Mouse (Mus musculus): Measurements from ENCODE around the gene Myom3.

Gene Myom3

DNA sequence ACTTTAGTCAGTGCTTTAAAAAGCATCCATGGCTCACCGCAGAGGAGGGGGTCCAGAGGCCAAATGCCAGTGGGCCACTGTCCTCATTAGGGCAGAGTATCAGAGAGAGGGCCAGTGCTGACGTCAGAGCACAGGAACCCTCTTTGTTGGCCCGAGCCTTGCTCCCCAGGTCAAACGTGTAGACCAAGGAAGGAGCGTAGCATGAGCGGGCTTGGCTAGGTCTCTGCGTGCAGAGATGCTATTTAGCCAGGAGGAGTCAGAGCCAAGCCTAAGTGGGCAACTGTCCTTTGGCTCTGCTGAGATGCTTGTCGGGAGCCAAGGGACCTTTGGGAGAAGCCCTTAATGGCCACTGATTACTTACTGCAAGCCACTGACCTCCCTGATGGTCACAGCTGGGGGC is 1.5 kb downstream of the Myom3 start:
- DNase-seq (ENCODE audit: low read depth, low spot score) = no peak

GRCm38 (mm10) chr4:135761569-135761968 is 2.1 kb downstream of the Myom3 start:
- no peak for DNase-seq (ENCODE audit: low read depth, low spot score)

- peak; percentile 65 for DNase-seq (ENCODE audit: low read depth, low spot score)
Measured at GRCm38 (mm10) chr4:135762251-135762906, 2.9 kb downstream of the Myom3 start.

GRCm38 (mm10) chr4:135764700-135765099 is 5.2 kb downstream of the Myom3 start:
- DNase-seq (ENCODE audit: low read depth, low spot score) = no peak

GRCm38 (mm10) chr4:135765707-135766106 is 6.2 kb downstream of the Myom3 start:
- no peak for DNase-seq (ENCODE audit: low read depth, low spot score)

GRCm38 (mm10) chr4:135766976-135767375 is 7.5 kb downstream of the Myom3 start:
- no peak for DNase-seq (ENCODE audit: low read depth, low spot score)

DNA sequence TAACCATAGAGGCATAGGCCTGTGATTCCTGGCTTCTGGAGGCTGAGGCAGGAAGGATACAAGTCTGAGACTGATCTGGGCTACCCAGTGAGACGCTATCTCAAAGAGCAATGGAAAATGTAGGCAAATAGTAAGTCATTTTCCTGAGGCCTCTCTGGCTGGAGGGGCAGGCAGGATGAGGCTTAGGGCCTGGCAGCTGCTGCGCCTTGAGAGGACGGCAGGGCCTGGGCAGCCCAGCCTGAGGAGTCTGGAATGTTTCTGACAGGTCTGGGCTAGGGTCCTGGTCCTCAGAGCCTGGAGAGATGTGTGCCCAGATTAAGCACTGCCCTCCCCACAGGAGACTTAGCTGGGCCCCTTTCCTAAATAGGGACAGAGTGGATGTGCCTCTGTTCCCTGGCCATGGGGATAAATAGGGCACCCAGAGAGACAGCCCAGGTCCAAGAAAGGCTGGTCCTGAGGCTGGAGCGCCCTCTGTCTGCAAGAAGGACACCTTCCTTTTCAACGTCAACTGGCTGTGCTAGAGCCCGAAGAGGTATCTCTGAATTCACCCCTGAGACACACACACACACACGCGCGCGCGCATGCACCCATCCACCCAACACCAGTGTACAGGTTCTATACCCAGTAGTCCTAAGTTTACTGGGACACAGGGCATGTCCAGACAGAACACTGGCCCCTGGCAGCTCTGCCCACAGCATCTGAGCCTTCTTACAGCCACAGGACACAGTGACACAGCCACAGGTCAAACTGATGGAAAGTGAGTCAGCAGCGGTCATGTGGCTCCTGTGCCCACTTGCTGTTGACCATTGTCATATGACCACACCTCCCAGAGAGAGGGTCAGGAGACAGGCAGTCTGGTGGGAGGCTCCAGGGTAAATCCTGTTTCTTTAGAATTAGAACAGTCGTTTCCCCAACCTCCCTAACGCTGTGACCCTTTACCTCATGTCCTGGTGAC is 9.3 kb downstream of the Myom3 start:
- peak; percentile 38 for DNase-seq (ENCODE audit: low read depth, low spot score)

- DNase-seq (ENCODE audit: low read depth, low spot score) = no peak
Measured at GRCm38 (mm10) chr4:135770611-135771305, 11.2 kb downstream of the Myom3 start.

DNA sequence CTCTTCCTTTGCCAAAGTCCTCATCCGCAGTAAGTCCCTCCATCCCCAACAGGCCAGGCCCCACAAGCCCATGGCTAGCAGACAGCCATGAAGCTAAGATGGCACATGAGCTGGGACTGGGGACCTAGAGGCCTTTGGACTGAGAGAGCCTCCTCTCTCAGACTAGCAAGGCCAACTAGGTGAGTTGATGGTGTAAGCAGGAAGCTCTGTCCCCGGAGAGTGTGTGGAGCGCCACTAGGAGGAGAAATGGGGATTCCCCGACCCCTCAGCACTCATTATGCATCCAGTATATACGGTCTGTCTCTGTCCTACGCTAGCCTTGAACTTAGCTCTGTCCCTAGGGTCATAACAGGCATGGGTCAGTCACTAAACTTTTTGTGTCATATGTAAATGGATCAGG is 12.1 kb downstream of the Myom3 start:
- DNase-seq (ENCODE audit: low read depth, low spot score) = no peak

DNA sequence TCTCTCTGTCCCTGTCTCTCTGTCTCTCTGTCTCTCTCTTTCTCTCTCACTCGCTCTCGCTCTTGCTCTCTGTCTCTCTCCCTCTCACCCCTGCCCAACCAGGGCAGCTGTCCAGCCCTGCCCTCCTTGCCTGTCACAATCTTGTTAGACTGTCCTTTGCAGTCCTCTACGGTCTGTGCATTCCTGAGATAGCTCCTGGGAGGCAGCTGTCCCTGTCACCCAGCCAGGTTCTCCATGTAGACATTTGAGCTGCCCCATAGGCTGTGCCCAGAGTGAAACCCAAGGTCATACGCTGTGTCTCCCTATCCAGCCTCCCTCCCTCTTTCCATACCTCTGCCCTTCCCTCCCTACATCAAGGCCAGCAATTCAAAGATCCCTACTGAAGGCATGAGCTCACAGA is 13.2 kb downstream of the Myom3 start:
- no peak for DNase-seq (ENCODE audit: low read depth, low spot score)

- no peak for DNase-seq (ENCODE audit: low read depth, low spot score)
Measured at GRCm38 (mm10) chr4:135774496-135774895, 15.0 kb downstream of the Myom3 start.

DNA sequence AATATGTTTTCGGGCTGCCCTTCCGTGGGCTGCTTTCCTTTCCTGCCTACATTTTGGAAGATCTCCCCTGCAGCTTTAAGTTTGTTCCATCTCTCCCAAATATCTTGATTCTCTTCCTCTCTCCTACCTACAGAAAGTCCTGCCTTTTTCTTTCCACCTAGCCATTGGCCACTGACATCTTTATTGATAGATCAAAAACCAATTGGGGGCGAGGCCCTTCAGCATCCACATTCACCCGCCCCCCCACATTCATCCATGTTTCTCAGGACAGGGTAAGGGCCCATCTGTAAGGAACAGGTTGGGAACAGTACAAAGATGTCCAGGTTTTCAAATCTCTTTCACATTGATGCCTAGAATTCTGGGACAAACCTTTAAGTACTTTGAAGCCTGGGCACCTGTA is 17.3 kb downstream of the Myom3 start:
- no peak for DNase-seq (ENCODE audit: low read depth, low spot score)

DNA sequence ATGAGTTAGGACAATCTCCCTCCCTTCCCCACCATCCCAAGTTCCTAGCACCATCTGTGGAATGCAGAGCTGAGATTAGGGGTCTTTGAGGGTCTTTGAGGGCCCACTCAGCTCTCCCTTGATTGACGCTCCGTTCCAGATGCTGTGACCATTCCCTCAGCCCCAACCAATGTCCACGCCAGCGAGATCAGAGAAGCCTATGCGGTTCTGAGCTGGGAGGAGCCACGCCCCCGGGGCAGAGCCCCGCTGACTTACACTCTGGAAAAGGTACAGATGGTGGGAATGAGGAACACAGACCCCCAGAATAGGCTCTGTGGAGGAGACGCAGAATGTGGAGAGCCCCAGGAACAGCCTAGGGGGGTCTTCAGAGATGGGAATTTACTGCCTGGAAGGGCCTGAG is 20.1 kb downstream of the Myom3 start:
- DNase-seq (ENCODE audit: low read depth, low spot score) = no peak

DNA sequence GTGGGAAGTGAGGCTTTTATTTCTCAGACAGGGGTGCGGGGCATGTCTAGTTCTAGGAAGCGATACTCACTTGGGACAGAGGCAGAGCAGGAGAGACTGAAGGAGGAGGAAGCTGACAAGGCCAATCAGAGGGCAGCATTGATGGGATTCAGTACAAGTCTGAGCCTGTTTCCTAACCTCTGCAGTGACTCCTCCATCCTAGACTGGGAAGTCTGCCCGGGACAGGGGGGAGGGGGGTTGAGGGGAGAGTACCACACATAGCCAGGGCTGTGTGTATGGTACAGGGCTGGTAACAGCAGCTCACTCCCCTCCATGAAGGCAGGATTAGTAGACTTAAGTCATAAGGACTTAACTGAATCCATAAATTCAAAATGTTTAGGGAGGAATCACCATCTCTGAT is 20.7 kb downstream of the Myom3 start:
- DNase-seq (ENCODE audit: low read depth, low spot score) = no peak

DNA sequence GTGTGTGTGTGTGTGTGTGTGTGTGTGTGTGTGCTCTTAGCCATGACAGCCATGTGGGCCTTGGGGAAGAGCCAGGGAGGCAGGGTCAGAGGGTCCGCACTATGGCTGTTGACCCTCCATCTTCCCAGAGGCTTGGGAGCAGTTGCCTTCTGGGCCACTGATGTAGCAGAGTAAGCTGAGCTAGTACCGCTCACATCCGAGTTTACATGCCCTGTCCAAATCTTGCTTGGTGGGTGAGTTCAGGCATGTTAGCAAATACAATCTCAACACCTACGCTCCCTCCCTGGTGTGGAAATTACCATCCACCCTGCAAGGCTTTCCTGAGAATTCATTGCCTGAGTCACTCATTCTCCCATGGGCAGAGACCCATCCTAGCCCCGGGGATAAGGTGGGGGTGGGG is 21.8 kb downstream of the Myom3 start:
- DNase-seq (ENCODE audit: low read depth, low spot score) = no peak

DNA sequence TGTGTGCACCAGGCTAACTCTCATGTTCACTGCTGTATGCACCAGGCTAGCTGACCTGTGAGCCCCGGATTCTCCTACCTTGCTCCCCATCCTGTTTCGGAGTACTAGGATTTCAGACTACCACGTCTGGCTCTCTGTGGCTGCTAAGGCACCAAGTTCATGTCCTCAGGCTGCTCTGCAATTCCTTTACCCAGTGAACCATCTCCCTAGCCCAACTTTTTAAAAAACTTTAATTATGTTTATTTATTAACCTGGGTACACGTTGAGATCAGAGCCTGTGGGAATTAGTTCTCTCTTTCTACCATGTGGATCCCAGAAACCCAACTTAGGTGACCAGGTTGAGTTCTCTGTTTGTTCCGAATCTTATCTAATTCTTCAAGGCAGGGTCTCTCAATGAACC is 27.1 kb downstream of the Myom3 start:
- no peak for DNase-seq (ENCODE audit: low read depth, low spot score)

DNA sequence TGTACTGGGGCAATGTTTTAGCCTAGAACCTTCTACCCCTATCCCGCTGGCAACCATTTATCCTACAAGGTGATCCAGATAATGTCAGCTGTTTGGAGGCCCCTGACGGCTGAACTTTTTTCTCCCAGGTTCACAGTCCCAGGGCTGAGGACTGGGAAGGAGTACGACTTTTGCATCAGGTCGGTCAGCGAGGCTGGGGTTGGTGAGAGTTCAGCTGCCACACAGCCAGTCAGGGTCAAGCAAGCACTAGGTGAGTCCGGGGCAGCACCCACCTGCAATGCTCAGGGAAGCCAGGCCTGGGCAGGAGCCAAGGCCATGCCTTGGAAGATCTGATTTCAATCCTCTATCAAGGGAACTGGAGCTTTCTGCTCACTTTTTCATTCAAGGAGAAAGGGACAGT is 27.8 kb downstream of the Myom3 start:
- DNase-seq (ENCODE audit: low read depth, low spot score) = no peak

DNA sequence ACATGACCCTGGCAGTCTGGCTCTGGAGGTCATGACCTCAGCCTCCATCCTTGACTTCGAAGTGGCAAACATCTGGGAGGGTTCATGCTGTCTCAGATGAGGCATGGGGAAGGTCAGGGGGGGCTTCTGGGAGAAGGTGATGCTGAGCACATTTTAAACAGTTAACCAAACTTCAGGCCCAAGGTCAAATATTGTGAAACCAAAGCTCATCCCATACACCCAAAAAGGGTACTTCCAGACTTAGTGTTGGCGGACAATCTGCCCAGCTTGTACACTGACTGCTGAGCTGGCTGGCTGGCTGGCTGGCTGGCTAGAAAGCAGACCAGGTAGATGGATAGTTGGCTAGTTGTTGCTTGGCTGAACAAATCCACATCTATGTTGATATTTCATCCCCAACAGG is 29.6 kb downstream of the Myom3 start:
- DNase-seq (ENCODE audit: low read depth, low spot score) = no peak

DNA sequence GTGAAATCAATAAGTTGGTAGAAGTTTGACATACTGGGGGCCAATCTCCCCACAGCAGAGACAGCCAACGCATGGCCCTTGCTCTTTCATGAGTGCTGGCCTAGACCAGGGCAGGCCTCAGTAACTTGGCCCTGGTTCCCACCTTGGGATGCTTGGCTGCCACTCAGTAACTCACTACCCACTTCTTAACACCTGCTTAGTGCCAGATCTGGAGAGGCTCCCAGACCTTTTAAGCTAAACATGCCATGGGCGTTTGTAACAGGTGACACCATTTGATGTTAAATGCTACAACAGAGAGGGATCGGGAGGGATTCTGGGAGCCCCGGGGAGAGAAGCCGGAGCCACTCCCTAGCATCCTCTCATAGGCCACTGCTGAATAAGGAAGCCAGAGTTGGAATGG is 33.3 kb downstream of the Myom3 start:
- no peak for DNase-seq (ENCODE audit: low read depth, low spot score)

GRCm38 (mm10) chr4:135797931-135798330 is 38.4 kb downstream of the Myom3 start:
- DNase-seq (ENCODE audit: low read depth, low spot score) = no peak

GRCm38 (mm10) chr4:135801543-135801942 is 42.0 kb downstream of the Myom3 start:
- peak; percentile 69 for DNase-seq (ENCODE audit: low read depth, low spot score)

DNA sequence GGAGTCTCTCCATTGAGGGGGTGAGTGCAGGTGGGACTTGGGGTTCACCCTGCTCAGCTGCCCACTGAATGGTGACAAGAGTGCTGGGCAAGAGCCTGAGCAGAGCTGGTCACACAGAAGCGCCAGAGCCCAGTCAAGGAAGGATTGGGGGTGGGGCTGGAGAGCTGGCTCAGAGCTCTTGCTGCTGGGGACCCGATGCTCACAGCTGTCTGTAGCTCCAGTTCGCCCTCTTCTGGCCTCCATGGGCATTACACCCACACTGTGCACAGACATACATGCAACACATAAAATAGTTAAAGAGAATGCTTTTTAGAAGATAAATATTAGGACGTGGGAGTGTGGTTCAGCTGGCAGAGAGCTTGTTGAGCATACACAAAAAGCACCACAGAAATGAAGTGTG is 43.8 kb downstream of the Myom3 start:
- DNase-seq (ENCODE audit: low read depth, low spot score) = peak; percentile 69

All from WW6 (cell line).